Mouse (Mus musculus): ENCODE data around the gene Cidec. TPM values are rescaled to one million over a fixed set of nuclear protein-coding genes. Genes with fewer than 3 reads are reported as not detected.

Gene Cidec
- polyA plus RNA-seq, 1 experiment from 2014 or later: not detected

DNA sequence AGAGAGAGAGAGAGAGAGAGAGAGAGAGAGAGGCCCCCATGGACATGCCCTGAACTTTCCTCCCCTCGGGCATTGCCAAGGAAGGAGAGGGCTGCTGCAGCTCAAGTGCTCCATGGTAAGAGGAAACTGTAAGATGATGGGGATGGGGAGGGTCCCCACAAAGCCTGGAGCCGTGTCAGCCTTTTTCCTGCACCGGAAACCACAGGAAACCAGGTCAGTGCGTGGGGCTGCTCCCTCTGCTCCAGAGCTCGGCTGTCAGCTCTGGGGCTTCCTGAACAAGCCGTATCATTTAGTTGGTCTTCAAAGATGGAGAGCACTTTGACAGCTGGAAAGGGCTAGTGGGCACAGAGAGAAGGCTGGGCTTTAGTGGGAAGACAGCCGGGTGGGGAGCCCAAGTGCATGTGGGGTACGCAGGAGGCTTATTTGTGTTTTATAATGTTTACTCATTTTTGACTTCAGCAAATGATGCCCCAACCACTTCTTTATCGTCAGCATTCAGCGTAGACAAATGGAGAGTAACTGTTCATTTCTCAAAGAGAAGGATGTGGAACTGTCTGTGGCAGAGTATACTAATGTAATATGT, 22.5 kb upstream of the Cidec start, which contains the start of gene Il17re:
Gene Il17re (plus strand): TSS at position 533 of the 583 bp plus-strand sequence.
- Histone ChIP-seq H3K9ac (ENCODE audit: low read length) (no peak within 1 kb of the TSS), H3K4me1 (replicated peaks; ENCODE audit: control insufficient read depth, insufficient read depth, low read length) (no peaks in the 10 kb centered on the region), H3K36me3 (ENCODE audit: control insufficient read depth, insufficient read depth, low read length) (no peaks in the 10 kb centered on the region), H3K4me2 (ENCODE audit: low read depth, low read length, severe bottlenecking) (no peak within 1 kb of the TSS), H3K27me3 (ENCODE audit: control insufficient read depth, insufficient read depth, low read length) (no peaks in the 10 kb centered on the region), H3K27ac (ENCODE audit: low read depth, low read length) (no peak within 1 kb of the TSS), H3K9me3 (ENCODE audit: control insufficient read depth, low read length) (no peaks in the 10 kb centered on the region), H3K4me3 (ENCODE audit: low read depth, low read length) (no peak within 1 kb of the TSS)
- DNase-seq (ENCODE audit: low spot score): no peak
- 76% methylated on average over 9 of the region's 10 CpGs for WGBS
- ATAC-seq (replicated peaks; ENCODE audit: low FRiP score): no peak

GRCm38 (mm10) chr6:113455007-113455406, 19.4 kb upstream of the Cidec start:
- no peaks in the 10 kb centered on the region for H3K4me1 ChIP-seq (replicated peaks; ENCODE audit: control insufficient read depth, insufficient read depth, low read length)
- no peak overlapping the region for H3K4me3 ChIP-seq (ENCODE audit: low read depth, low read length)
- no peak for ATAC-seq (replicated peaks; ENCODE audit: low FRiP score)
- DNase-seq (ENCODE audit: low spot score): no peak
- no peaks in the 10 kb centered on the region for H3K27me3 ChIP-seq (ENCODE audit: control insufficient read depth, insufficient read depth, low read length)
- 73% methylated on average over 5 of the region's 5 CpGs for WGBS
- H3K9me3 ChIP-seq (ENCODE audit: control insufficient read depth, low read length): no peaks in the 10 kb centered on the region
- no peaks in the 10 kb centered on the region for H3K36me3 ChIP-seq (ENCODE audit: control insufficient read depth, insufficient read depth, low read length)
- H3K27ac ChIP-seq (ENCODE audit: low read depth, low read length): no peak overlapping the region
- H3K4me2 ChIP-seq (ENCODE audit: low read depth, low read length, severe bottlenecking): no peak overlapping the region
- H3K9ac ChIP-seq (ENCODE audit: low read length): no peak overlapping the region

DNA sequence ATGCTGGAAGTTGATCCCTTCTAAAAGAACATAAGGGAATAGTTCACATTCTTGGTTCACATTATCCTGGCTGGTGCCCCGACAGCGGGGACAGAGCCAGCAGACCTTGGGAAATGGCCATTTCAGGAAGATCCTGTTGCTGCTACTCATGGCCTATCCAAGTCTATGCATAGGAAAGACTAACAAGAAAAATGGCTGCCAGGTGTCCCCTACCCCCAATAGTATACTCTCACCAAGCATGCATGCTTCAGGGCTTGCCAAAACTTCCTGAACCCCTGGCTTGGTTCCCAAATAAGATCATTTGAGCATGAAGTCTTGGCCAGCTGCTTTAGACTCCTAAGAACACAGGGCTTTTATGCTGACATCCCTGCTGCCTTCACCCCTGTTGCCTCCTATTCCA, 16.3 kb upstream of the Cidec start:
- no peak for ATAC-seq (replicated peaks; ENCODE audit: low FRiP score)
- Histone ChIP-seq H3K4me3 (ENCODE audit: low read depth, low read length) (no peak overlapping the region), H3K4me2 (ENCODE audit: low read depth, low read length, severe bottlenecking) (no peak overlapping the region), H3K9ac (ENCODE audit: low read length) (no peak overlapping the region), H3K9me3 (ENCODE audit: control insufficient read depth, low read length) (no peaks in the 10 kb centered on the region), H3K27ac (ENCODE audit: low read depth, low read length) (no peak overlapping the region), H3K27me3 (ENCODE audit: control insufficient read depth, insufficient read depth, low read length) (no peaks in the 10 kb centered on the region), H3K4me1 (replicated peaks; ENCODE audit: control insufficient read depth, insufficient read depth, low read length) (no peaks in the 10 kb centered on the region), H3K36me3 (ENCODE audit: control insufficient read depth, insufficient read depth, low read length) (peaks cover 3% of the 10 kb centered on the region; the same call in 1 of the 2 replicates)
- no peak for DNase-seq (ENCODE audit: low spot score)
- WGBS: 88% methylated on average over 2 of the region's 2 CpGs

GRCm38 (mm10) chr6:113447639-113448038, 12.1 kb upstream of the Cidec start:
- 95% methylated on average over 4 of the region's 4 CpGs for WGBS
- H3K4me1 ChIP-seq (replicated peaks; ENCODE audit: control insufficient read depth, insufficient read depth, low read length): peaks cover 2% of the 10 kb centered on the region; the same call in 1 of the 2 replicates
- DNase-seq (ENCODE audit: low spot score): peak; percentile 38
- H3K9me3 ChIP-seq (ENCODE audit: control insufficient read depth, low read length): no peaks in the 10 kb centered on the region
- no peak overlapping the region for H3K9ac ChIP-seq (ENCODE audit: low read length)
- H3K36me3 ChIP-seq (ENCODE audit: control insufficient read depth, insufficient read depth, low read length): peaks cover 3% of the 10 kb centered on the region; the same call in 1 of the 2 replicates
- no peak overlapping the region for H3K4me3 ChIP-seq (ENCODE audit: low read depth, low read length)
- no peak overlapping the region for H3K4me2 ChIP-seq (ENCODE audit: low read depth, low read length, severe bottlenecking)
- ATAC-seq (replicated peaks; ENCODE audit: low FRiP score): no peak
- H3K27ac ChIP-seq (ENCODE audit: low read depth, low read length): no peak overlapping the region
- H3K27me3 ChIP-seq (ENCODE audit: control insufficient read depth, insufficient read depth, low read length): no peaks in the 10 kb centered on the region

GRCm38 (mm10) chr6:113444207-113444965, 8.8 kb upstream of the Cidec start:
- Histone ChIP-seq H3K27me3 (ENCODE audit: control insufficient read depth, insufficient read depth, low read length) (no peaks in the 10 kb centered on the region), H3K9ac (ENCODE audit: low read length) (no peak overlapping the region), H3K9me3 (ENCODE audit: control insufficient read depth, low read length) (no peaks in the 10 kb centered on the region), H3K27ac (ENCODE audit: low read depth, low read length) (no peak overlapping the region), H3K4me3 (ENCODE audit: low read depth, low read length) (no peak overlapping the region), H3K4me2 (ENCODE audit: low read depth, low read length, severe bottlenecking) (no peak overlapping the region), H3K4me1 (replicated peaks; ENCODE audit: control insufficient read depth, insufficient read depth, low read length) (peaks cover 4% of the 10 kb centered on the region; the same call in 1 of the 2 replicates), H3K36me3 (ENCODE audit: control insufficient read depth, insufficient read depth, low read length) (peaks cover 3% of the 10 kb centered on the region; the same call in 1 of the 2 replicates)
- DNase-seq (ENCODE audit: low spot score) (peak; percentile 30), ATAC-seq (replicated peaks; ENCODE audit: low FRiP score) (no peak)
- 95% methylated on average over 7 of the region's 8 CpGs for WGBS

DNA sequence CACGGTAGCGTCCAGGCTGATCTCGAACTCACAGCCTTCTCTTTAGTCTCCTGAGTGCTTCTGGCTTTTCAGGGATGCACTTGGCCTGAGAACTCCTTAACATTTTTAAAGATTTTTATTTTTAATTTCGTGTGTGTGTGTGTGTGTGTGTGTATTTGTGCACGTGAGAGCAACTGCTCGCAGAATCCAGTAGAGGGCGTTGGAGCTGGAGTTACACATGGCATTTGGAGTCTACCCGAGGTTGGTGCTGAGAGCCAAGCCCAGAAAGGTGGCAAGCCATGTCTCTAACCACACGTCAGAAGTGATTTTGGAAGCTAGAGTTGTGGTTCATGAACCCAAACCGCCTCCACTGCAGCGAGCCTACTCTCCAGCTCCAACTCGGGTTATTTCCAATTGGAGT, 7.5 kb upstream of the Cidec start:
- peak overlapping the region; percentile 78 for H3K9ac ChIP-seq (ENCODE audit: low read length)
- H3K27ac ChIP-seq (ENCODE audit: low read depth, low read length): no peak overlapping the region
- ATAC-seq (replicated peaks; ENCODE audit: low FRiP score) (no peak), DNase-seq (ENCODE audit: low spot score) (peak; percentile 51)
- H3K27me3 ChIP-seq (ENCODE audit: control insufficient read depth, insufficient read depth, low read length): no peaks in the 10 kb centered on the region
- no peaks in the 10 kb centered on the region for H3K9me3 ChIP-seq (ENCODE audit: control insufficient read depth, low read length)
- WGBS: 49% methylated on average over 12 of the region's 12 CpGs
- H3K4me3 ChIP-seq (ENCODE audit: low read depth, low read length): peak overlapping the region; percentile 94
- H3K4me2 ChIP-seq (ENCODE audit: low read depth, low read length, severe bottlenecking): peak overlapping the region; percentile 62
- peaks cover 4% of the 10 kb centered on the region; the same call in 1 of the 2 replicates for H3K4me1 ChIP-seq (replicated peaks; ENCODE audit: control insufficient read depth, insufficient read depth, low read length)
- H3K36me3 ChIP-seq (ENCODE audit: control insufficient read depth, insufficient read depth, low read length): peaks cover 3% of the 10 kb centered on the region; the same call in 1 of the 2 replicates

DNA sequence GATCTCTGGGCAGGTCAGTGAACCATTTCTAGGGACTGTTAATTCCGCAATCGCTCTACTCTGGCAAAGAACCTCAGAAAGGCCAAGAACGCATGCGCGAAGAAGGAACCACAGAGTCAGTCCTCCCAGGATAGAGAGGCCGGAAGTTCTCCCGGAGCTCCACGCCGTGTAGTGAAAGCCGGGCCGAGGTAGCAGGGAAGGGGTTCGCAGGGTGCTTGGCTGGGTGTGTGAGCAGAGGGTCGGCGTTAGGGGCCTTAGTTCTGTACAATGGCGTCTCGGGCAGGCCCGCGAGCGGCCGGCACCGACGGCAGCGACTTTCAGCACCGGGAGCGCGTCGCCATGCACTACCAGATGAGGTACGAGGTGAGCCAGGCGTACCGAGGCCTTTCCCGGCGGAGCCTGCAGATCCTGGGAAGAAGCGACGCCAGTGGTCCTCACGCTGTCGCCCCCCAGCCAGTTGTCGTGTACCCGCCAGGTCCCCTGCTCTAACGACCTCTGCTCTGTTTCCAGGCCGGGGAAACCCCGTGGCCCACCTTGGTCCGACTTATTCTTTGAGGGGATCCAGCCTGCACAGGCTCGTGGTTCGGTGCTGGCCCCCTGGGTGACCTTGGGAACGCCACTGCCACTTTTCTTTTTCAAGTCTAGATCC, 7.0 kb upstream of the Cidec start, which contains the start of gene Jagn1:
Gene Jagn1 (plus strand): TSS at position 128 of the 649 bp plus-strand sequence.
- peak; percentile 91 for ATAC-seq (replicated peaks; ENCODE audit: low FRiP score)
- Histone ChIP-seq H3K9ac (ENCODE audit: low read length) (peak within 1 kb of the TSS; percentile 78), H3K4me1 (replicated peaks; ENCODE audit: control insufficient read depth, insufficient read depth, low read length) (peaks cover 4% of the 10 kb centered on the region; the same call in 1 of the 2 replicates), H3K9me3 (ENCODE audit: control insufficient read depth, low read length) (no peaks in the 10 kb centered on the region), H3K27me3 (ENCODE audit: control insufficient read depth, insufficient read depth, low read length) (no peaks in the 10 kb centered on the region), H3K4me2 (ENCODE audit: low read depth, low read length, severe bottlenecking) (peak within 1 kb of the TSS; percentile 62), H3K36me3 (ENCODE audit: control insufficient read depth, insufficient read depth, low read length) (peaks cover 2% of the 10 kb centered on the region; the same call in 1 of the 2 replicates), H3K4me3 (ENCODE audit: low read depth, low read length) (peak within 1 kb of the TSS; percentile 94), H3K27ac (ENCODE audit: low read depth, low read length) (0 out of 2 replicates have a peak within 1 kb of the TSS, but pooled peaks have one; percentile 12)
- DNase-seq (ENCODE audit: low spot score): peak; percentile 95
- WGBS: under 1% methylated on average over 45 of the region's 45 CpGs

- 41% methylated on average over 9 of the region's 9 CpGs for WGBS
- peak overlapping the region; percentile 78 for H3K9ac ChIP-seq (ENCODE audit: low read length)
- peak overlapping the region; percentile 94 for H3K4me3 ChIP-seq (ENCODE audit: low read depth, low read length)
- H3K9me3 ChIP-seq (ENCODE audit: control insufficient read depth, low read length): no peaks in the 10 kb centered on the region
- DNase-seq (ENCODE audit: low spot score) (no peak), ATAC-seq (replicated peaks; ENCODE audit: low FRiP score) (0 out of 2 replicates have a peak, but pooled peaks have one; percentile 16)
- peaks cover 4% of the 10 kb centered on the region; the same call in 1 of the 2 replicates for H3K4me1 ChIP-seq (replicated peaks; ENCODE audit: control insufficient read depth, insufficient read depth, low read length)
- H3K27me3 ChIP-seq (ENCODE audit: control insufficient read depth, insufficient read depth, low read length): no peaks in the 10 kb centered on the region
- no peak overlapping the region for H3K27ac ChIP-seq (ENCODE audit: low read depth, low read length)
- peak overlapping the region; percentile 62 for H3K4me2 ChIP-seq (ENCODE audit: low read depth, low read length, severe bottlenecking)
- H3K36me3 ChIP-seq (ENCODE audit: control insufficient read depth, insufficient read depth, low read length): no peaks in the 10 kb centered on the region
Observed at GRCm38 (mm10) chr6:113442087-113442441, 6.5 kb upstream of the Cidec start.
